17 mouse cellular contexts compared by ENCODE assay signal in the genomic region with DNA sequence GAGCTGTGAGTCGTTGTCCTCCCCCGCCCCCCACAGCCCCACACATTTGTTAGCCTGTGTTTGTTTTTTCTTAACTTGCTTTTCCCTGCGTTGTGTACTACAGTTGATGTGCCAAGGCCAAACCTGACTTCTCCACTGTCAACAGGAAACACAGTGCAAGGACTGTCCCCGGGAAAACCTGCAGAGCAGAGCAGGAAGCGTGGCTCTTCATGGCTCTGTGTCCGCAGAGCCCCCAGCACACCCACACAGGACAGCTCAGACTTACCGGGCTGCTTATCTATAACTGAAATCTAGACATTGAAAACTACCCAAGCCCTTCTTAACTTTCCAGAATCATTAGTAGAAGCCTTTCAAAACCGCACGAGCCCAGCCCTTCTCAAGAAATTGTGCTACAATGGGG. TPM values are rescaled to one million over a fixed set of nuclear protein-coding genes. Genes with fewer than 3 reads are reported as not detected.
DNase-seq lines count a peak whose midpoint lies in the region; ATAC-seq lines count a peak whose summit lies in the region.
"Had no signal": no experiment of that assay in that cellular context is flagged by ENCODE, and none has a peak within 500 bp of the region (broad histone marks: within the 10 kb centered on the region; RNA-seq: fewer than 3 reads in every experiment).

No protein-coding gene starts in this region.

- WGBS in heart, embryonic 15.5 days = 56% methylated on average over 9 of the region's 9 CpGs
- WGBS in lung, embryonic 16.5 days = 37% methylated on average over 9 of the region's 9 CpGs

- H3K4me1 ChIP-seq in heart, embryonic 15.5 days (replicated peaks) = peaks cover 31% of the 10 kb centered on the region
- H3K4me1 ChIP-seq in lung, embryonic 16.5 days (replicated peaks; ENCODE audit: control insufficient read depth, insufficient read depth, low read length) = peaks cover 15% of the 10 kb centered on the region
- H3K4me1 ChIP-seq: limb, embryonic 15.5 days had no signal

- H3K36me3 ChIP-seq in heart, embryonic 15.5 days = no peaks in the 10 kb centered on the region
- H3K36me3 ChIP-seq in lung, embryonic 16.5 days (ENCODE audit: control insufficient read depth, insufficient read depth, low read length) = no peaks in the 10 kb centered on the region
- H3K36me3 ChIP-seq: embryonic facial prominence, embryonic 12.5 days; forebrain, embryonic 15.5 days; limb, embryonic 15.5 days; midbrain, embryonic 13.5 days; neural tube, embryonic 15.5 days had no signal

- no peak for DNase-seq in heart, postnatal 25 days (ENCODE audit: low spot score)
- DNase-seq in CD4-positive, CD25-positive, alpha-beta regulatory T cell, adult 2 months (ENCODE audit: low read depth, low spot score) = peak; percentile 49
- no peak for DNase-seq in layer of hippocampus, adult 8-10 months (ENCODE audit: low spot score in 2 of 2)
- DNase-seq in urinary bladder, postnatal 14 days (ENCODE audit: low spot score) = no peak
- DNase-seq: cerebellum, adult 11 months; layer of hippocampus, postnatal 36 days; right cerebral cortex, postnatal 25 days had no signal

- H3K27me3 ChIP-seq in heart, embryonic 15.5 days = no peaks in the 10 kb centered on the region; the same call in 1 of the 2 replicates
- no peaks in the 10 kb centered on the region for H3K27me3 ChIP-seq in lung, embryonic 16.5 days (ENCODE audit: control insufficient read depth, insufficient read depth, low read depth, low read length)
- H3K27me3 ChIP-seq: embryonic facial prominence, embryonic 12.5 days; forebrain, embryonic 15.5 days; limb, embryonic 15.5 days; neural tube, embryonic 15.5 days had no signal

- no peaks in the 10 kb centered on the region for H3K9me3 ChIP-seq in heart, embryonic 15.5 days (replicated peaks)
- H3K9me3 ChIP-seq in lung, embryonic 16.5 days (ENCODE audit: control insufficient read depth, low read length) = no peaks in the 10 kb centered on the region
- H3K9me3 ChIP-seq: embryonic facial prominence, embryonic 12.5 days; forebrain, embryonic 15.5 days; limb, embryonic 15.5 days; midbrain, embryonic 13.5 days; neural tube, embryonic 15.5 days had no signal

- no peak overlapping the region for H3K27ac ChIP-seq in heart, embryonic 15.5 days
- peak overlapping the region; percentile 25; the same call in 1 of the 2 replicates for H3K27ac ChIP-seq in lung, embryonic 16.5 days (ENCODE audit: low read length)
- H3K27ac ChIP-seq: embryonic facial prominence, embryonic 12.5 days; forebrain, embryonic 15.5 days; limb, embryonic 15.5 days; midbrain, embryonic 13.5 days; neural tube, embryonic 15.5 days had no signal

- intact Hi-C loops in heart, postnatal 25 days (cut with DNase I) = loop anchor here (5.0 kb wide), 1 partner anchor 37 kb away; no protein-coding TSS in a partner anchor

- H3K4me3 ChIP-seq in heart, embryonic 15.5 days = no peak overlapping the region
- no peak overlapping the region for H3K4me3 ChIP-seq in lung, embryonic 16.5 days (ENCODE audit: low read length)
- H3K4me3 ChIP-seq: embryonic facial prominence, embryonic 12.5 days; forebrain, embryonic 15.5 days; limb, embryonic 15.5 days; midbrain, embryonic 13.5 days; neural tube, embryonic 15.5 days had no signal

- 0 out of 2 replicates have a peak, but pooled peaks have one; percentile 23 for ATAC-seq in heart, embryonic 15.5 days (replicated peaks; ENCODE audit: insufficient number of reproducible peaks, insufficient read depth, low FRiP score, low read depth)
- ATAC-seq in common myeloid progenitor, adult 5-6 weeks (replicated peaks; ENCODE audit: low read depth, poor library complexity, severe bottlenecking) = peak; percentile 34; the same call in 1 of the 2 replicates
- peak; percentile 53 for ATAC-seq in lung, embryonic 16.5 days (ENCODE audit: low read depth)
- ATAC-seq in megakaryocyte, adult 5-6 weeks (ENCODE audit: poor library complexity, severe bottlenecking) = no peak
- ATAC-seq: forebrain, embryonic 15.5 days; hindbrain, embryonic 16.5 days; midbrain, embryonic 13.5 days had no signal

- H3K4me2 ChIP-seq in heart, embryonic 15.5 days = no peak overlapping the region
- H3K4me2 ChIP-seq in lung, embryonic 16.5 days (ENCODE audit: low read depth, low read length) = no peak overlapping the region
- H3K4me2 ChIP-seq: embryonic facial prominence, embryonic 12.5 days; forebrain, embryonic 15.5 days; limb, embryonic 15.5 days; midbrain, embryonic 13.5 days; neural tube, embryonic 15.5 days had no signal

- no peak overlapping the region for H3K9ac ChIP-seq in heart, embryonic 15.5 days
- no peak overlapping the region for H3K9ac ChIP-seq in lung, embryonic 16.5 days (ENCODE audit: low read length)
- H3K9ac ChIP-seq: embryonic facial prominence, embryonic 12.5 days; forebrain, embryonic 15.5 days; limb, embryonic 15.5 days; midbrain, embryonic 13.5 days; neural tube, embryonic 15.5 days had no signal

RNA-seq across cellular contexts. Expression of gene Tnfsf10, which starts 31.8 kb away (rescaled TPM):
- polyA plus RNA-seq in heart, embryonic 15.5 days (2015; fragmentation: Nextera tagmentation; extraction: Ambion mirVana) = 0.20 and 0.96 TPM in 2 replicates
- 10 to 100 TPM in 1 of 2 experiments, 1 to 10 TPM in 1; 9.7 to 12.7 TPM for total RNA-seq in heart, postnatal 25 days (2021)
- total RNA-seq in common myeloid progenitor, adult 5-6 weeks (2017) = 10.2 and 13.8 TPM in 2 replicates
- 3.6 and 4.1 TPM in 2 replicates for polyA plus RNA-seq in lung, embryonic 16.5 days (2015; fragmentation: Nextera tagmentation; extraction: Ambion mirVana)
- total RNA-seq in layer of hippocampus, adult 8-10 months (2022) = 1 to 10 TPM; 1.4 to 2.8 (median 2.2) TPM
- total RNA-seq in megakaryocyte, adult 5-6 weeks (2015) = 1.0 and 1.1 TPM in 2 replicates
- 1.5 and 1.6 TPM in 2 replicates for total RNA-seq in megakaryocyte, adult 5-6 weeks (2017)
